Mouse (Mus musculus) kidney, embryonic 14.5 days (tissue): ENCODE measurements around the gene Lrwd1. TPM values are rescaled to one million over a fixed set of nuclear protein-coding genes. Genes with fewer than 3 reads are reported as not detected.

Experiments
- ATAC-seq: fragments of 200-750 bp; cut with Nextera tagmentation; 2 replicates; pipeline ENCODE4 v1.8.0; 2017; ENCODE audit warnings: moderate number of reproducible peaks, mild to moderate bottlenecking, moderate TSS enrichment, moderate library complexity; ENCODE audit not compliant: low FRiP score, low TSS enrichment
- H3K27ac ChIP-seq: fragments of 300-500 bp; sonication (generic); 2 replicates; pipeline ENCODE4 v1.5.1; 2014; ENCODE audit warnings: low read depth, mild to moderate bottlenecking, low read length, moderate library complexity, mixed read lengths
- H3K27me3 ChIP-seq: fragments of 300-500 bp; sonication (generic); 2 replicates; pipeline ENCODE4 v1.6.1; 2014; ENCODE audit warnings: mild to moderate bottlenecking, low read length; ENCODE audit not compliant: control insufficient read depth, insufficient read depth
- H3K36me3 ChIP-seq: fragments of 300-500 bp; sonication (generic); 2 replicates; pipeline ENCODE4 v1.6.1; 2014; ENCODE audit warnings: low read length, mixed read lengths; ENCODE audit not compliant: control insufficient read depth, insufficient read depth
- H3K4me1 ChIP-seq: fragments of 300-500 bp; sonication (generic); 2 replicates; pipeline ENCODE4 v1.6.1; 2014; ENCODE audit warnings: low read length, mixed read lengths; ENCODE audit not compliant: control insufficient read depth, insufficient read depth
- H3K4me2 ChIP-seq: fragments of 300-500 bp; sonication (generic); replicated peaks from 2 replicates; pipeline ENCODE4 v1.6.1; 2014; ENCODE audit warnings: low read depth, mild to moderate bottlenecking, low read length
- H3K4me3 ChIP-seq: fragments of 300-500 bp; sonication (generic); 2 replicates; pipeline ENCODE4 v1.5.1; 2014; ENCODE audit warnings: mild to moderate bottlenecking, low read length
- H3K9ac ChIP-seq: fragments of 300-500 bp; sonication (generic); 2 replicates; pipeline ENCODE4 v1.6.1; 2014; ENCODE audit warnings: low read depth, mild to moderate bottlenecking, low read length, moderate library complexity
- H3K9me3 ChIP-seq: fragments of 300-500 bp; sonication (generic); 2 replicates; pipeline ENCODE4 v1.6.1; 2016; ENCODE audit warnings: low read length; ENCODE audit not compliant: control insufficient read depth
- WGBS: fragments of 180-500 bp; shearing (Covaris S2); extraction: QIAGEN DNeasy Blood & Tissue Kit; methylation state at CpG from one replicate; pipeline ENCODE4 v1.1.7; 2014; 5-methylcytosine and 5-hydroxymethylcytosine counted together
- polyA plus RNA-seq: library from polyadenylated mRNA; unstranded; fragments of >200 nt; fragmentation: Nextera tagmentation; extraction: Ambion mirVana; gene quantifications from 2 replicates; pipeline ENCODE4 v1.2.1, GENCODE M21; 2014

Lrwd1 gene
- polyA plus RNA-seq: 32.2 and 40.0 TPM in 2 replicates

GRCm38 (mm10) chr5:136135571-136136291 is at the start of gene Lrwd1, which contains the start of gene Alkbh4:
Gene Lrwd1 (minus strand): TSS chr5:136136074.
Gene Alkbh4 (plus strand): TSS chr5:136136146.
- no peaks in the 10 kb centered on the region for H3K27me3 ChIP-seq
- WGBS: under 1% methylated on average over 59 of the region's 60 CpGs
- peak; percentile 90 for ATAC-seq
- peak within 1 kb of the TSS; percentile 43; the same call in 1 of the 2 replicates for H3K27ac ChIP-seq
- H3K9me3 ChIP-seq: no peaks in the 10 kb centered on the region
- H3K4me3 ChIP-seq: peak within 1 kb of the TSS; percentile 87
- H3K36me3 ChIP-seq: peaks cover 52% of the 10 kb centered on the region
- H3K4me1 ChIP-seq: peaks cover 3% of the 10 kb centered on the region; the same call in 1 of the 2 replicates
- peak within 1 kb of the TSS; percentile 79 for H3K9ac ChIP-seq
- H3K4me2 ChIP-seq: peak within 1 kb of the TSS; percentile 74

- Histone ChIP-seq H3K9me3 (no peaks in the 10 kb centered on the region), H3K4me2 (no peak overlapping the region), H3K27ac (no peak overlapping the region), H3K36me3 (peaks cover 80% of the 10 kb centered on the region), H3K4me3 (no peak overlapping the region), H3K27me3 (no peaks in the 10 kb centered on the region), H3K9ac (no peak overlapping the region), H3K4me1 (no peaks in the 10 kb centered on the region)
- 96% methylated on average over 7 of the region's 7 CpGs for WGBS
- no peak for ATAC-seq
Measured at GRCm38 (mm10) chr5:136183766-136184165, 47.9 kb upstream of the Lrwd1 start.

- H3K4me1 ChIP-seq: no peaks in the 10 kb centered on the region
- no peaks in the 10 kb centered on the region for H3K27me3 ChIP-seq
- H3K9me3 ChIP-seq: no peaks in the 10 kb centered on the region
- H3K36me3 ChIP-seq: peaks cover 79% of the 10 kb centered on the region
- no peak for ATAC-seq
- no peak overlapping the region for H3K4me2 ChIP-seq
- no peak overlapping the region for H3K27ac ChIP-seq
- no peak overlapping the region for H3K9ac ChIP-seq
- WGBS: 87% methylated on average over 4 of the region's 4 CpGs
- no peak overlapping the region for H3K4me3 ChIP-seq
Measured at GRCm38 (mm10) chr5:136182830-136183229, 47.0 kb upstream of the Lrwd1 start.

- Histone ChIP-seq H3K36me3 (peaks cover 73% of the 10 kb centered on the region), H3K27ac (no peak overlapping the region), H3K9ac (no peak overlapping the region), H3K4me3 (no peak overlapping the region), H3K4me2 (no peak overlapping the region), H3K4me1 (no peaks in the 10 kb centered on the region), H3K9me3 (no peaks in the 10 kb centered on the region), H3K27me3 (no peaks in the 10 kb centered on the region)
- 88% methylated on average over 6 of the region's 6 CpGs for WGBS
- ATAC-seq: no peak
Measured at GRCm38 (mm10) chr5:136182049-136182448, 46.2 kb upstream of the Lrwd1 start.

GRCm38 (mm10) chr5:136181197-136181596 is 45.3 kb upstream of the Lrwd1 start:
- Histone ChIP-seq H3K9ac (no peak overlapping the region), H3K9me3 (no peaks in the 10 kb centered on the region), H3K4me1 (no peaks in the 10 kb centered on the region), H3K4me3 (no peak overlapping the region), H3K4me2 (no peak overlapping the region), H3K27ac (no peak overlapping the region), H3K36me3 (peaks cover 67% of the 10 kb centered on the region), H3K27me3 (no peaks in the 10 kb centered on the region)
- no peak for ATAC-seq
- 86% methylated on average over 6 of the region's 6 CpGs for WGBS

- H3K9ac ChIP-seq: no peak overlapping the region
- H3K4me3 ChIP-seq: no peak overlapping the region
- WGBS: 52% methylated on average over 5 of the region's 5 CpGs
- no peaks in the 10 kb centered on the region for H3K27me3 ChIP-seq
- H3K4me1 ChIP-seq: no peaks in the 10 kb centered on the region
- no peaks in the 10 kb centered on the region for H3K9me3 ChIP-seq
- H3K4me2 ChIP-seq: no peak overlapping the region
- H3K27ac ChIP-seq: no peak overlapping the region
- no peak for ATAC-seq
- H3K36me3 ChIP-seq: peaks cover 52% of the 10 kb centered on the region
Measured at GRCm38 (mm10) chr5:136179594-136179993, 43.7 kb upstream of the Lrwd1 start.

GRCm38 (mm10) chr5:136173606-136174463 is 38.0 kb upstream of the Lrwd1 start:
- H3K36me3 ChIP-seq: peaks cover 10% of the 10 kb centered on the region
- ATAC-seq: no peak
- WGBS: 56% methylated on average over 9 of the region's 9 CpGs
- no peak overlapping the region for H3K4me2 ChIP-seq
- no peak overlapping the region for H3K4me3 ChIP-seq
- H3K27me3 ChIP-seq: no peaks in the 10 kb centered on the region
- H3K9me3 ChIP-seq: no peaks in the 10 kb centered on the region
- peaks cover 13% of the 10 kb centered on the region; the same call in 1 of the 2 replicates for H3K4me1 ChIP-seq
- no peak overlapping the region for H3K9ac ChIP-seq
- no peak overlapping the region for H3K27ac ChIP-seq

GRCm38 (mm10) chr5:136172939-136173338 is 37.1 kb upstream of the Lrwd1 start:
- Histone ChIP-seq H3K4me1 (peaks cover 13% of the 10 kb centered on the region; the same call in 1 of the 2 replicates), H3K36me3 (peaks cover 1% of the 10 kb centered on the region; the same call in 1 of the 2 replicates), H3K27me3 (no peaks in the 10 kb centered on the region), H3K9ac (no peak overlapping the region), H3K4me2 (no peak overlapping the region), H3K9me3 (no peaks in the 10 kb centered on the region), H3K27ac (no peak overlapping the region), H3K4me3 (no peak overlapping the region)
- 80% methylated on average over 9 of the region's 9 CpGs for WGBS
- no peak for ATAC-seq
